Mouse (Mus musculus) neural tube, embryonic 14.5 days (tissue): ENCODE data around the gene Gast. TPM values are rescaled to one million over a fixed set of nuclear protein-coding genes. Genes with fewer than 3 reads are reported as not detected.
"Not testable (repeated sequence)": the region's sequence is repeated elsewhere in the genome, so short reads cannot be mapped to it uniquely, and the experiment has no call there.

ENCODE experiments used
- ATAC-seq: fragments of 200-750 bp; cut with Nextera tagmentation; 2 replicates; pipeline ENCODE4 v1.8.0; 2017; ENCODE audit warnings: low read depth, mild to moderate bottlenecking, moderate TSS enrichment, moderate library complexity
- H3K27ac ChIP-seq: fragments of 300-500 bp; sonication (generic); 2 replicates; pipeline ENCODE4 v1.5.1; 2014; ENCODE audit warnings: low read depth, mild to moderate bottlenecking, control low read depth, low read length, moderate library complexity, mixed read lengths
- H3K27me3 ChIP-seq: fragments of 300-500 bp; sonication (generic); 2 replicates; pipeline ENCODE4 v1.6.1; 2014; ENCODE audit warnings: low read length; ENCODE audit not compliant: control insufficient read depth, insufficient read depth
- H3K36me3 ChIP-seq: fragments of 300-500 bp; sonication (generic); 2 replicates; pipeline ENCODE4 v1.6.1; 2014; ENCODE audit warnings: low read length, mixed read lengths; ENCODE audit not compliant: control insufficient read depth, insufficient read depth
- H3K4me1 ChIP-seq: fragments of 300-500 bp; sonication (generic); 2 replicates; pipeline ENCODE4 v1.6.1; 2014; ENCODE audit warnings: low read length; ENCODE audit not compliant: control insufficient read depth, insufficient read depth
- H3K4me2 ChIP-seq: fragments of 300-500 bp; sonication (generic); 2 replicates; pipeline ENCODE4 v1.6.1; 2014; ENCODE audit warnings: mild to moderate bottlenecking, low read depth, low read length, control low read depth
- H3K4me3 ChIP-seq: fragments of 300-500 bp; sonication (generic); 2 replicates; pipeline ENCODE4 v1.5.1; 2014; ENCODE audit warnings: low read depth, low read length, control low read depth, mixed read lengths
- H3K9ac ChIP-seq: fragments of 300-500 bp; sonication (generic); replicated peaks from 2 replicates; pipeline ENCODE4 v1.6.1; 2014; ENCODE audit warnings: low read depth, mild to moderate bottlenecking, control low read depth, low read length, mixed read lengths
- H3K9me3 ChIP-seq: fragments of 300-500 bp; sonication (generic); 2 replicates; pipeline ENCODE4 v1.6.1; 2016; ENCODE audit warnings: low read length; ENCODE audit not compliant: control insufficient read depth
- WGBS: fragments of 180-500 bp; shearing (Covaris S2); extraction: QIAGEN DNeasy Blood & Tissue Kit; methylation state at CpG from one replicate; pipeline ENCODE4 v1.1.7; 2014; 5-methylcytosine and 5-hydroxymethylcytosine counted together
- polyA plus RNA-seq: library from polyadenylated mRNA; unstranded; fragments of >200 nt; fragmentation: Nextera tagmentation; extraction: Ambion mirVana; gene quantifications from 2 replicates; pipeline ENCODE4 v1.2.1, GENCODE M21; 2014

The Gast gene
- polyA plus RNA-seq, 1 experiment from 2014 or later = not detected

- no peaks in the 10 kb centered on the region for H3K27me3 ChIP-seq
- no peak overlapping the region for H3K9ac ChIP-seq
- no peaks in the 10 kb centered on the region for H3K9me3 ChIP-seq
- no peak overlapping the region for H3K27ac ChIP-seq
- no peak overlapping the region for H3K4me2 ChIP-seq
- no peak overlapping the region for H3K4me3 ChIP-seq
- no peaks in the 10 kb centered on the region for H3K4me1 ChIP-seq
- no peaks in the 10 kb centered on the region for H3K36me3 ChIP-seq
- ATAC-seq = no peak
- WGBS = 5% methylated on average over 5 of the region's 5 CpGs
Measured at GRCm38 (mm10) chr11:100300293-100300692, 33.9 kb upstream of the Gast start.

- no peaks in the 10 kb centered on the region for H3K27me3 ChIP-seq
- H3K27ac ChIP-seq = no peak overlapping the region
- no peaks in the 10 kb centered on the region for H3K4me1 ChIP-seq
- no peak for ATAC-seq
- H3K9ac ChIP-seq = no peak overlapping the region
- no peak overlapping the region for H3K4me2 ChIP-seq
- whole genome bisulfite sequencing = 95% methylated on average over 5 of the region's 5 CpGs
- no peaks in the 10 kb centered on the region for H3K36me3 ChIP-seq
- H3K4me3 ChIP-seq = no peak overlapping the region
- H3K9me3 ChIP-seq = no peaks in the 10 kb centered on the region
Measured at GRCm38 (mm10) chr11:100301292-100301691, 32.9 kb upstream of the Gast start.

- WGBS = 93% methylated on average over 5 of the region's 5 CpGs
- H3K9ac ChIP-seq = no peak overlapping the region
- H3K36me3 ChIP-seq = no peaks in the 10 kb centered on the region
Measured at GRCm38 (mm10) chr11:100307900-100308299, 26.3 kb upstream of the Gast start.

GRCm38 (mm10) chr11:100308672-100309071 lies 25.5 kb upstream of the Gast start:
- H3K4me2 ChIP-seq, ATAC-seq, H3K36me3 ChIP-seq, H3K27me3 ChIP-seq, H3K9ac ChIP-seq, H3K9me3 ChIP-seq, H3K4me1 ChIP-seq, H3K4me3 ChIP-seq, H3K27ac ChIP-seq: not testable (repeated sequence)
- 91% methylated on average over 6 of the region's 6 CpGs for WGBS

More at GRCm38 (mm10) chr11:100307900-100308299, 26.3 kb upstream of the Gast start:
- no peak overlapping the region for H3K27ac ChIP-seq
- no peaks in the 10 kb centered on the region for H3K9me3 ChIP-seq
- no peaks in the 10 kb centered on the region for H3K27me3 ChIP-seq
- H3K4me3 ChIP-seq = no peak overlapping the region
- no peak overlapping the region for H3K4me2 ChIP-seq
- H3K4me1 ChIP-seq = peaks cover 5% of the 10 kb centered on the region; the same call in 1 of the 2 replicates
- no peak for ATAC-seq

GRCm38 (mm10) chr11:100311656-100312055 lies 22.6 kb upstream of the Gast start:
- H3K9me3 ChIP-seq = no peaks in the 10 kb centered on the region
- no peaks in the 10 kb centered on the region for H3K27me3 ChIP-seq
- 68% methylated on average over 1 of the region's 1 CpGs for WGBS
- ATAC-seq = no peak
- H3K27ac ChIP-seq = no peak overlapping the region
- H3K4me2 ChIP-seq = no peak overlapping the region
- no peak overlapping the region for H3K9ac ChIP-seq
- H3K36me3 ChIP-seq = no peaks in the 10 kb centered on the region
- no peak overlapping the region for H3K4me3 ChIP-seq
- H3K4me1 ChIP-seq = peaks cover 5% of the 10 kb centered on the region; the same call in 1 of the 2 replicates

- WGBS = 18% methylated on average over 5 of the region's 5 CpGs
- no peak for ATAC-seq
- Histone ChIP-seq H3K4me3 (no peak overlapping the region), H3K27ac (no peak overlapping the region), H3K27me3 (no peaks in the 10 kb centered on the region), H3K9ac (no peak overlapping the region), H3K36me3 (no peaks in the 10 kb centered on the region), H3K4me2 (no peak overlapping the region), H3K9me3 (no peaks in the 10 kb centered on the region), H3K4me1 (peaks cover 5% of the 10 kb centered on the region; the same call in 1 of the 2 replicates)
Measured at GRCm38 (mm10) chr11:100312096-100312679, 22.0 kb upstream of the Gast start.

- Histone ChIP-seq H3K27me3 (no peaks in the 10 kb centered on the region), H3K36me3 (no peaks in the 10 kb centered on the region), H3K27ac (no peak overlapping the region), H3K9ac (no peak overlapping the region), H3K4me1 (peaks cover 5% of the 10 kb centered on the region; the same call in 1 of the 2 replicates), H3K4me2 (no peak overlapping the region), H3K4me3 (no peak overlapping the region), H3K9me3 (no peaks in the 10 kb centered on the region)
- WGBS = 91% methylated on average over 6 of the region's 6 CpGs
- no peak for ATAC-seq
Measured at GRCm38 (mm10) chr11:100313424-100313823, 20.8 kb upstream of the Gast start.

GRCm38 (mm10) chr11:100315439-100315838 lies 18.8 kb upstream of the Gast start:
- Histone ChIP-seq H3K9ac (no peak overlapping the region), H3K9me3 (no peaks in the 10 kb centered on the region), H3K27me3 (no peaks in the 10 kb centered on the region), H3K4me1 (peaks cover 5% of the 10 kb centered on the region; the same call in 1 of the 2 replicates), H3K4me2 (no peak overlapping the region), H3K4me3 (no peak overlapping the region), H3K36me3 (no peaks in the 10 kb centered on the region), H3K27ac (no peak overlapping the region)
- 97% methylated on average over 5 of the region's 5 CpGs for WGBS
- ATAC-seq = no peak

- Histone ChIP-seq H3K9me3 (no peaks in the 10 kb centered on the region), H3K4me2 (no peak overlapping the region), H3K27ac (no peak overlapping the region), H3K4me1 (peaks cover 4% of the 10 kb centered on the region; the same call in 1 of the 2 replicates), H3K9ac (no peak overlapping the region), H3K4me3 (no peak overlapping the region), H3K27me3 (no peaks in the 10 kb centered on the region), H3K36me3 (peaks cover 16% of the 10 kb centered on the region)
- WGBS = 75% methylated on average over 6 of the region's 6 CpGs
- ATAC-seq = no peak
Measured at GRCm38 (mm10) chr11:100317826-100318380, 16.3 kb upstream of the Gast start.
